Mouse (Mus musculus) stomach, embryonic 14.5 days (tissue): Measurements from ENCODE around the gene Gm11172. TPM values are rescaled to one million over a fixed set of nuclear protein-coding genes. Genes with fewer than 3 reads are reported as not detected.

Source experiments
- ATAC-seq: fragments of 200-750 bp; cut with Nextera tagmentation; 2 replicates; pipeline ENCODE4 v1.8.0; 2017; ENCODE audit warnings: low read depth, moderate TSS enrichment; ENCODE audit not compliant: insufficient number of reproducible peaks, insufficient read depth, low FRiP score
- H3K27ac ChIP-seq: fragments of 300-500 bp; sonication (generic); 2 replicates; pipeline ENCODE4 v1.5.1; 2014; ENCODE audit warnings: mild to moderate bottlenecking, low read length, moderate library complexity, mixed read lengths
- H3K27me3 ChIP-seq: fragments of 300-500 bp; sonication (generic); 2 replicates; pipeline ENCODE4 v1.6.1; 2014; ENCODE audit warnings: low read length, control low read depth, mixed read lengths; ENCODE audit not compliant: control insufficient read depth, insufficient read depth
- H3K36me3 ChIP-seq: fragments of 300-500 bp; sonication (generic); 2 replicates; pipeline ENCODE4 v1.6.1; 2014; ENCODE audit warnings: mild to moderate bottlenecking, control low read depth, low read length, moderate library complexity, mixed read lengths; ENCODE audit not compliant: control insufficient read depth, insufficient read depth
- H3K4me1 ChIP-seq: fragments of 300-500 bp; sonication (generic); 2 replicates; pipeline ENCODE4 v1.6.1; 2014; ENCODE audit warnings: low read length, control low read depth, mixed read lengths; ENCODE audit not compliant: control insufficient read depth, insufficient read depth
- H3K4me2 ChIP-seq: fragments of 300-500 bp; sonication (generic); replicated peaks from 2 replicates; pipeline ENCODE4 v1.6.1; 2014; ENCODE audit warnings: low read depth, low read length, control low read depth
- H3K4me3 ChIP-seq: fragments of 300-500 bp; sonication (generic); 2 replicates; pipeline ENCODE4 v1.5.1; 2014; ENCODE audit warnings: low read depth, low read length, control low read depth
- H3K9ac ChIP-seq: fragments of 300-500 bp; sonication (generic); replicated peaks from 2 replicates; pipeline ENCODE4 v1.6.1; 2014; ENCODE audit warnings: low read depth, mild to moderate bottlenecking, control low read depth, low read length, moderate library complexity, mixed read lengths
- H3K9me3 ChIP-seq: fragments of 300-500 bp; sonication (generic); 2 replicates; pipeline ENCODE4 v1.6.1; 2016; ENCODE audit warnings: low read depth, low read length, control low read depth; ENCODE audit not compliant: control insufficient read depth
- WGBS: fragments of 180-500 bp; shearing (Covaris S2); extraction: QIAGEN DNeasy Blood & Tissue Kit; methylation state at CpG from one replicate; pipeline ENCODE4 v1.1.7; 2014; 5-methylcytosine and 5-hydroxymethylcytosine counted together
- polyA plus RNA-seq: library from polyadenylated mRNA; unstranded; fragments of >200 nt; fragmentation: Nextera tagmentation; extraction: Ambion mirVana; gene quantifications from 2 replicates; pipeline ENCODE4 v1.2.1, GENCODE M21; 2014

The Gm11172 gene
- polyA plus RNA-seq, 1 experiment from 2014 or later, result not detected

- Histone ChIP-seq H3K27ac (no peak overlapping the region), H3K36me3 (no peaks in the 10 kb centered on the region), H3K9me3 (no peaks in the 10 kb centered on the region), H3K4me3 (no peak overlapping the region), H3K4me2 (no peak overlapping the region), H3K4me1 (no peaks in the 10 kb centered on the region), H3K9ac (no peak overlapping the region), H3K27me3 (no peaks in the 10 kb centered on the region)
- 76% methylated on average over 3 of the region's 3 CpGs for WGBS
- no peak for ATAC-seq
Measured at GRCm38 (mm10) chr16:10861408-10861807, 48.7 kb downstream of the Gm11172 start.

Other genes starting within 250 kb of the Gm11172 start
- 11.3 and 11.4 TPM in 2 replicates for gene Socs1, start 27.4 kb upstream of the Gm11172 start, polyA plus RNA-seq
- not detected in 2 replicates for gene Tnp2, start 24.3 kb upstream of the Gm11172 start, polyA plus RNA-seq
- not detected in 2 replicates for gene Prm3, start 22.0 kb upstream of the Gm11172 start, polyA plus RNA-seq
- not detected in 2 replicates for gene Prm2, start 16.8 kb upstream of the Gm11172 start, polyA plus RNA-seq
- not detected in 2 replicates for gene Prm1, start 7.1 kb upstream of the Gm11172 start, polyA plus RNA-seq
- gene Rmi2, start 22.1 kb downstream of the Gm11172 start, polyA plus RNA-seq, result 4.6 and 5.1 TPM in 2 replicates
- gene Snn, start 248.0 kb downstream of the Gm11172 start, polyA plus RNA-seq, result 45.7 and 49.9 TPM in 2 replicates